Mouse (Mus musculus): ENCODE measurements around the gene Ggta1. TPM values are rescaled to one million over a fixed set of nuclear protein-coding genes. Genes with fewer than 3 reads are reported as not detected.

The Ggta1 gene
- polyA plus RNA-seq, 1 experiment from 2014 or later = 4.8 TPM

- no peaks in the 10 kb centered on the region for H3K27me3 ChIP-seq
- no peak within 1 kb of the TSS for H3K27ac ChIP-seq (replicated peaks)
- H3K4me2 ChIP-seq (replicated peaks) = no peak within 1 kb of the TSS
- ATAC-seq (replicated peaks) = no peak
- H3K36me3 ChIP-seq = no peaks in the 10 kb centered on the region
- H3K9me3 ChIP-seq = no peaks in the 10 kb centered on the region
- 79% methylated on average over 2 of the region's 2 CpGs for WGBS
- H3K4me1 ChIP-seq = no peaks in the 10 kb centered on the region
- H3K9ac ChIP-seq (replicated peaks) = no peak within 1 kb of the TSS
- no peak within 1 kb of the TSS for H3K4me3 ChIP-seq
These were observed 95.4 kb downstream of the Ggta1 start, which contains the start of gene 4930568D16Rik for GRCm38 (mm10) chr2:35367629-35368028. Gene 4930568D16Rik (minus strand): TSS chr2:35367729.

Other genes with a start within 250 kb of the Ggta1 start
- gene Gsn, start 206.9 kb downstream of the Ggta1 start, polyA plus RNA-seq (2015; fragmentation: Nextera tagmentation; extraction: Ambion mirVana) = 18.0 and 18.1 TPM in 2 replicates
- gene Stom, start 126.3 kb downstream of the Ggta1 start, polyA plus RNA-seq (2015; fragmentation: Nextera tagmentation; extraction: Ambion mirVana) = 9.9 and 10.9 TPM in 2 replicates
- gene 4930568D16Rik, start 95.5 kb downstream of the Ggta1 start, polyA plus RNA-seq (2015; fragmentation: Nextera tagmentation; extraction: Ambion mirVana) = not detected in 2 replicates
- gene 4930402F06Rik, start 66.1 kb downstream of the Ggta1 start, polyA plus RNA-seq (2015; fragmentation: Nextera tagmentation; extraction: Ambion mirVana) = not detected in 2 replicates
- gene Dab2ip, start 95.0 kb upstream of the Ggta1 start, polyA plus RNA-seq (2015; fragmentation: Nextera tagmentation; extraction: Ambion mirVana) = 66.6 and 97.0 TPM in 2 replicates

All from forebrain, embryonic 15.5 days (tissue).